In the genomic region with DNA sequence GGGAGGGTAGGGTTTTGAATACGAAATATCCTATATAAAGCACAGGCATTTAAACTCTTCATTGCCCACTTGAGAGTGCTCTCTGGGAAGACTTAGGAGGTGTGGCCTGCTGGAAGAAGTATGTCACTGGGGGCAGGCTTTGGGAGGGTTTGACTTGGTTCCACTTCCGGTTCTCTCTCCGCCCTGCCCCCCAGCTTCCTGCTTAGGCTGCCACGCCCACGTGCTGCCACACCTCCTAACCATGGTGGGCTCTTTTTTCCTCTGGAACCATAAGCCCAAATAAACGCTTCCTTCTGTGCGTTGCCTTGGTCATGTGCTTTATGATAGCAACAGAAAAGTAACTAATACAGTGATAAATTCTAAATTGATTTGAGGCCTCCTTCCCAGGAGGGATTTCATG, we compare ENCODE assay signal across 16 mouse cellular contexts. TPM values are rescaled to one million over a fixed set of nuclear protein-coding genes. Genes with fewer than 3 reads are reported as not detected.
A peak's percentile ranks its signal among the peaks of the same experiment; 100 is the strongest.
DNase-seq lines count a peak whose midpoint lies in the region; ATAC-seq and TF ChIP-seq lines count a peak whose summit lies in the region.
"Had no signal": no experiment of that assay in that cellular context is flagged by ENCODE, and none has a peak within 500 bp of the region (broad histone marks: within the 10 kb centered on the region; RNA-seq: fewer than 3 reads in every experiment).

No protein-coding gene starts in this region.

- H3K4me2 ChIP-seq in embryonic facial prominence, embryonic 15.5 days (replicated peaks) = peak overlapping the region; percentile 6; the same call in 1 of the 2 replicates
- no peak overlapping the region for H3K4me2 ChIP-seq in forebrain, embryonic 11.5 days (ENCODE audit: low read depth, low read length, severe bottlenecking)
- H3K4me2 ChIP-seq: forebrain, embryonic 13.5 days; kidney, embryonic 15.5 days; limb, embryonic 13.5 days; midbrain, embryonic 12.5 days; stomach, embryonic 15.5 days had no signal

- no peak overlapping the region for H3K4me3 ChIP-seq in gastrocnemius, adult 2 months
- H3K4me3 ChIP-seq in lung, adult 2 months (replicated peaks; ENCODE audit: extremely low read depth, low read depth, low read length) = no peak overlapping the region
- no peak overlapping the region for H3K4me3 ChIP-seq in embryonic facial prominence, embryonic 15.5 days (replicated peaks)
- no peak overlapping the region for H3K4me3 ChIP-seq in forebrain, embryonic 11.5 days (ENCODE audit: low read depth, low read length)
- H3K4me3 ChIP-seq: forebrain, embryonic 13.5 days; kidney, embryonic 15.5 days; limb, embryonic 13.5 days; midbrain, embryonic 12.5 days; stomach, embryonic 15.5 days had no signal

- H3K9ac ChIP-seq in embryonic facial prominence, embryonic 15.5 days = no peak overlapping the region
- no peak overlapping the region for H3K9ac ChIP-seq in forebrain, embryonic 11.5 days (ENCODE audit: low read length)
- H3K9ac ChIP-seq: forebrain, embryonic 13.5 days; kidney, embryonic 15.5 days; limb, embryonic 13.5 days; midbrain, embryonic 12.5 days; stomach, embryonic 15.5 days had no signal

- no peaks in the 10 kb centered on the region for H3K9me3 ChIP-seq in embryonic facial prominence, embryonic 15.5 days (replicated peaks)
- no peaks in the 10 kb centered on the region for H3K9me3 ChIP-seq in forebrain, embryonic 11.5 days (ENCODE audit: control insufficient read depth, low read length)
- H3K9me3 ChIP-seq: forebrain, embryonic 13.5 days; kidney, embryonic 15.5 days; limb, embryonic 13.5 days; midbrain, embryonic 12.5 days; stomach, embryonic 15.5 days had no signal

- H3K27ac ChIP-seq in gastrocnemius, adult 2 months = peak overlapping the region; percentile 62
- H3K27ac ChIP-seq in embryonic facial prominence, embryonic 15.5 days (replicated peaks) = peak overlapping the region; percentile 58
- H3K27ac ChIP-seq in forebrain, embryonic 11.5 days (ENCODE audit: low read depth, low read length) = no peak overlapping the region
- H3K27ac ChIP-seq: forebrain, embryonic 13.5 days; kidney, embryonic 15.5 days; limb, embryonic 13.5 days; midbrain, embryonic 12.5 days; stomach, embryonic 15.5 days had no signal

- no peaks in the 10 kb centered on the region for H3K36me3 ChIP-seq in embryonic facial prominence, embryonic 15.5 days
- no peaks in the 10 kb centered on the region for H3K36me3 ChIP-seq in forebrain, embryonic 11.5 days (ENCODE audit: control insufficient read depth, insufficient read depth, low read length)
- H3K36me3 ChIP-seq: kidney, embryonic 15.5 days; limb, embryonic 13.5 days; midbrain, embryonic 12.5 days; stomach, embryonic 15.5 days had no signal

- no peak for TF ChIP-seq CTCF in gastrocnemius, adult 2 months (IDR thresholded peaks at IDR 0.05)
- no peak for TF ChIP-seq CTCF in lung, adult 2 months (IDR thresholded peaks at IDR 0.05; ENCODE audit: insufficient read depth, low read length)

- 67% methylated on average over 7 of the region's 7 CpGs for WGBS in lung, adult 2 months
- WGBS in embryonic facial prominence, embryonic 15.5 days = 66% methylated on average over 7 of the region's 7 CpGs
- 81% methylated on average over 7 of the region's 7 CpGs for WGBS in forebrain, embryonic 11.5 days

- no peaks in the 10 kb centered on the region for H3K27me3 ChIP-seq in embryonic facial prominence, embryonic 15.5 days
- H3K27me3 ChIP-seq in forebrain, embryonic 11.5 days (ENCODE audit: control insufficient read depth, insufficient read depth, low read length) = no peaks in the 10 kb centered on the region
- H3K27me3 ChIP-seq: forebrain, embryonic 13.5 days; kidney, embryonic 15.5 days; limb, embryonic 13.5 days; midbrain, embryonic 12.5 days; stomach, embryonic 15.5 days had no signal

- no peak for ATAC-seq in embryonic facial prominence, embryonic 15.5 days (ENCODE audit: insufficient number of reproducible peaks, low FRiP score, low TSS enrichment, low read depth)
- ATAC-seq in forebrain, embryonic 11.5 days (replicated peaks; ENCODE audit: low FRiP score) = no peak
- ATAC-seq: forebrain, embryonic 13.5 days had no signal

- no peak for TF ChIP-seq POLR2A in lung, adult 2 months (IDR thresholded peaks at IDR 0.05; ENCODE audit: borderline replicate concordance, extremely low read depth, low read depth, low read length)

- DNase-seq in gastrocnemius, adult 2 months = no peak
- no peak for DNase-seq in gastrocnemius, postnatal 36 days
- peak; percentile 43 to 44 for DNase-seq in lung, postnatal 4 days
- DNase-seq in lung, adult 2 months = no peak
- peak; percentile 83 for DNase-seq in ES-CJ7 (ENCODE audit: low read depth, low spot score)
- DNase-seq in forebrain, embryonic 11.5 days (ENCODE audit: low spot score) = no peak
- no peak for DNase-seq in cerebellum, adult 11-12 months
- DNase-seq: adrenal gland, adult 2 months; cerebellum, postnatal 14 days; right cerebral cortex, postnatal 4 days had no signal

- intact Hi-C loops in gastrocnemius, adult 2 months (cut with DNase I) = loop anchor here (10.0 kb wide), 1 partner anchor 531 kb away; no protein-coding TSS in a partner anchor
- intact Hi-C loops in gastrocnemius, postnatal 36 days (cut with DNase I) = loop anchor here (10.0 kb wide), 1 partner anchor 451 kb away; no protein-coding TSS in a partner anchor

- H3K4me1 ChIP-seq in lung, adult 2 months (ENCODE audit: control insufficient read depth, insufficient read depth, low read length) = peaks cover 4% of the 10 kb centered on the region; the same call in 1 of the 2 replicates
- H3K4me1 ChIP-seq in embryonic facial prominence, embryonic 15.5 days = peaks cover 8% of the 10 kb centered on the region; the same call in 1 of the 2 replicates
- H3K4me1 ChIP-seq in forebrain, embryonic 11.5 days (replicated peaks; ENCODE audit: control insufficient read depth, insufficient read depth, low read length) = no peaks in the 10 kb centered on the region
- H3K4me1 ChIP-seq: midbrain, embryonic 12.5 days; stomach, embryonic 15.5 days had no signal

RNA-seq across cellular contexts. Expression of gene Ric1, which starts 16.5 kb away (rescaled TPM):
- total RNA-seq in gastrocnemius, adult 2 months (2021) = 10 to 100 TPM; 24.4 to 27.3 TPM
- 10 to 100 TPM; 22.9 to 23.2 TPM for total RNA-seq in gastrocnemius, postnatal 36 days (2021)
- polyA plus RNA-seq in lung, adult 2 months (2012; rRNA removed) = 12.3 and 19.1 TPM in 2 replicates
- 20.1 and 20.3 TPM in 2 replicates for polyA plus RNA-seq in embryonic facial prominence, embryonic 15.5 days (2015; fragmentation: Nextera tagmentation; extraction: Ambion mirVana)
- 11.8 and 13.5 TPM in 2 replicates for polyA plus RNA-seq in forebrain, embryonic 11.5 days (2014; fragmentation: Nextera tagmentation; extraction: Ambion mirVana)

Comparison
In these comparisons a context has a peak if more than half of its experiments do, and no peak if none do; other contexts are left out.
1. DNase-seq: peak in lung, postnatal 4 days (2 of 2) and ES-CJ7 (single experiment); none in gastrocnemius, adult 2 months (single experiment), gastrocnemius, postnatal 36 days (0 of 2), lung, adult 2 months (single experiment), forebrain, embryonic 11.5 days (single experiment) and cerebellum, adult 11-12 months (single experiment).